Comparison of ENCODE assay signal across 10 mouse cellular contexts in the genomic region with DNA sequence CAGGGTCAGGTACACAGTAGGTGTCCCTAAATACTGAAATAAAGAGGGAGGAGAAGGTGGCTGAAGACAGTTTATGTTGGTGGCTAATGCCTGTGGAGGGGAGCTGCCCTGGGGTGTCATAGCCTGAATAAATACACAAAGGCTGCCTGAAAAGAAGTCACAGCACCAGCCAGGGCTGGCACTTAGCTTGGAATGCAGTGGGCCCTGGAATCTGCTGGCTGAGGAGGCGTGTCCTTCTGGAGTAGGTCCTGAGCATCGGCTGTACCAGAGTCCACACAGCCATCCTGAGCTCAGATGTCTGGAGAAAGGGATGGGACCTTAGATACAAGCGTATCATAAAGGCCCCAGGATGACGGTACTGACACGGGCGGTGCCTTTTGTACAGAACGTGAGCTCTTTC. TPM values are rescaled to one million over a fixed set of nuclear protein-coding genes. Genes with fewer than 3 reads are reported as not detected.
DNase-seq lines count a peak whose midpoint lies in the region; ATAC-seq lines count a peak whose summit lies in the region.
"Had no signal": no experiment of that assay in that cellular context is flagged by ENCODE, and none has a peak within 500 bp of the region (broad histone marks: within the 10 kb centered on the region; RNA-seq: fewer than 3 reads in every experiment).

No protein-coding gene starts in this region.

- H3K4me2 ChIP-seq in heart, embryonic 14.5 days (ENCODE audit: low read length), result peak overlapping the region; percentile 62
- peak overlapping the region; percentile 44 for H3K4me2 ChIP-seq in heart, embryonic 15.5 days
- H3K4me2 ChIP-seq in limb, embryonic 13.5 days (replicated peaks), result no peak overlapping the region
- H3K4me2 ChIP-seq in stomach, embryonic 14.5 days (replicated peaks; ENCODE audit: low read depth, low read length), result no peak overlapping the region
- no peak overlapping the region for H3K4me2 ChIP-seq in midbrain, embryonic 16.5 days (ENCODE audit: low read length)
- H3K4me2 ChIP-seq: midbrain, embryonic 11.5 days had no signal

- WGBS in heart, embryonic 14.5 days, result 33% methylated on average over 7 of the region's 7 CpGs
- 43% methylated on average over 7 of the region's 7 CpGs for WGBS in heart, embryonic 15.5 days
- 75% methylated on average over 7 of the region's 7 CpGs for WGBS in limb, embryonic 13.5 days
- WGBS in stomach, embryonic 14.5 days, result 65% methylated on average over 7 of the region's 7 CpGs
- 77% methylated on average over 7 of the region's 7 CpGs for WGBS in midbrain, embryonic 16.5 days

- H3K27ac ChIP-seq in heart, embryonic 14.5 days (replicated peaks in 1 of 2; ENCODE audit: control insufficient read depth in 1 of 2, insufficient read depth in 1 of 2, low read depth in 2 of 2, low read length in 2 of 2), result peak overlapping the region; percentile 93 to 98
- peak overlapping the region; percentile 97 for H3K27ac ChIP-seq in heart, embryonic 15.5 days
- no peak overlapping the region for H3K27ac ChIP-seq in limb, embryonic 13.5 days
- peak overlapping the region; percentile 29; the same call in 1 of the 2 replicates for H3K27ac ChIP-seq in stomach, embryonic 14.5 days (ENCODE audit: low read length)
- no peak overlapping the region for H3K27ac ChIP-seq in midbrain, embryonic 16.5 days (ENCODE audit: low read length)

- peaks cover 16% of the 10 kb centered on the region for H3K36me3 ChIP-seq in heart, embryonic 14.5 days (ENCODE audit: control insufficient read depth, insufficient read depth, low read length)
- peaks cover 9% of the 10 kb centered on the region for H3K36me3 ChIP-seq in heart, embryonic 15.5 days
- H3K36me3 ChIP-seq in limb, embryonic 13.5 days, result peaks cover 9% of the 10 kb centered on the region
- peaks cover 5% of the 10 kb centered on the region; the same call in 1 of the 2 replicates for H3K36me3 ChIP-seq in stomach, embryonic 14.5 days (ENCODE audit: control insufficient read depth, insufficient read depth, low read length)
- no peaks in the 10 kb centered on the region for H3K36me3 ChIP-seq in midbrain, embryonic 16.5 days (ENCODE audit: control insufficient read depth, insufficient read depth, low read length)

- no peak overlapping the region for H3K4me3 ChIP-seq in heart, embryonic 14.5 days (ENCODE audit: control insufficient read depth in 1 of 2, insufficient read depth in 1 of 2, low read depth in 1 of 2, low read length in 2 of 2)
- no peak overlapping the region for H3K4me3 ChIP-seq in heart, embryonic 15.5 days
- no peak overlapping the region for H3K4me3 ChIP-seq in limb, embryonic 13.5 days
- H3K4me3 ChIP-seq in stomach, embryonic 14.5 days (ENCODE audit: low read depth, low read length), result no peak overlapping the region
- no peak overlapping the region for H3K4me3 ChIP-seq in midbrain, embryonic 16.5 days (ENCODE audit: low read depth, low read length)

- no peaks in the 10 kb centered on the region for H3K27me3 ChIP-seq in heart, embryonic 14.5 days (ENCODE audit: control insufficient read depth, insufficient read depth, low read length)
- no peaks in the 10 kb centered on the region for H3K27me3 ChIP-seq in heart, embryonic 15.5 days
- H3K27me3 ChIP-seq in limb, embryonic 13.5 days, result no peaks in the 10 kb centered on the region
- no peaks in the 10 kb centered on the region for H3K27me3 ChIP-seq in stomach, embryonic 14.5 days (ENCODE audit: control insufficient read depth, insufficient read depth, low read length)
- H3K27me3 ChIP-seq in midbrain, embryonic 16.5 days (ENCODE audit: control insufficient read depth, insufficient read depth, low read depth, low read length), result no peaks in the 10 kb centered on the region

- no peak for ATAC-seq in heart, embryonic 14.5 days (ENCODE audit: insufficient number of reproducible peaks, insufficient read depth, low FRiP score, low read depth)
- ATAC-seq in heart, embryonic 15.5 days (replicated peaks; ENCODE audit: insufficient number of reproducible peaks, insufficient read depth, low FRiP score, low read depth), result no peak
- no peak for ATAC-seq in limb, embryonic 13.5 days (ENCODE audit: low FRiP score, low read depth)
- no peak for ATAC-seq in stomach, embryonic 14.5 days (ENCODE audit: insufficient number of reproducible peaks, insufficient read depth, low FRiP score, low read depth)
- ATAC-seq in midbrain, embryonic 16.5 days, result no peak
- ATAC-seq: forebrain, embryonic 14.5 days had no signal

- no peaks in the 10 kb centered on the region for H3K9me3 ChIP-seq in heart, embryonic 14.5 days (ENCODE audit: control insufficient read depth, low read length)
- no peaks in the 10 kb centered on the region for H3K9me3 ChIP-seq in heart, embryonic 15.5 days (replicated peaks)
- no peaks in the 10 kb centered on the region for H3K9me3 ChIP-seq in limb, embryonic 13.5 days
- H3K9me3 ChIP-seq in stomach, embryonic 14.5 days (ENCODE audit: control insufficient read depth, low read depth, low read length), result no peaks in the 10 kb centered on the region
- no peaks in the 10 kb centered on the region for H3K9me3 ChIP-seq in midbrain, embryonic 16.5 days (replicated peaks; ENCODE audit: control insufficient read depth, low read length, poor library complexity, severe bottlenecking)

- no peak for DNase-seq in heart, postnatal 36 days
- no peak for DNase-seq in frontal cortex, postnatal 10 days (ENCODE audit: low spot score in 2 of 2)
- no peak for DNase-seq in right cerebral cortex, adult 18-20 months

- intact Hi-C loops in heart, postnatal 36 days (cut with DNase I), result loop anchor here (2.0 kb wide), 2 partner anchors 15 to 17 kb away; no protein-coding TSS in a partner anchor

- peaks cover 30 to 37% of the 10 kb centered on the region in 2 experiments for H3K4me1 ChIP-seq in heart, embryonic 14.5 days (ENCODE audit: control insufficient read depth in 2 of 2, insufficient read depth in 2 of 2, low read length in 2 of 2)
- H3K4me1 ChIP-seq in heart, embryonic 15.5 days (replicated peaks), result peaks cover 44% of the 10 kb centered on the region
- peaks cover 27% of the 10 kb centered on the region for H3K4me1 ChIP-seq in limb, embryonic 13.5 days
- H3K4me1 ChIP-seq in stomach, embryonic 14.5 days (ENCODE audit: control insufficient read depth, insufficient read depth, low read length), result peaks cover 18% of the 10 kb centered on the region; the same call in 1 of the 2 replicates
- H3K4me1 ChIP-seq in midbrain, embryonic 16.5 days (ENCODE audit: control insufficient read depth, insufficient read depth, low read length), result peaks cover 3% of the 10 kb centered on the region

- peak overlapping the region; percentile 1 for H3K9ac ChIP-seq in heart, embryonic 14.5 days (ENCODE audit: low read length)
- H3K9ac ChIP-seq in heart, embryonic 15.5 days, result no peak overlapping the region; the same call in 1 of the 2 replicates
- H3K9ac ChIP-seq in limb, embryonic 13.5 days, result 0 out of 2 replicates have a peak overlapping the region, but pooled peaks have one; percentile 2
- no peak overlapping the region for H3K9ac ChIP-seq in stomach, embryonic 14.5 days (replicated peaks; ENCODE audit: low read depth, low read length)
- H3K9ac ChIP-seq in midbrain, embryonic 16.5 days (ENCODE audit: low read depth, low read length), result no peak overlapping the region

RNA-seq across cellular contexts. Expression of a gene that starts 5.1 kb away (rescaled TPM):
- 34.5 and 34.8 TPM in 2 replicates for polyA plus RNA-seq in heart, embryonic 14.5 days (2014; fragmentation: Nextera tagmentation; extraction: Ambion mirVana)
- total RNA-seq in heart, postnatal 36 days (2021), result 10 to 100 TPM in 1 of 2 experiments, 1 to 10 TPM in 1; 9.5 to 11.5 TPM
- 34.9 and 37.2 TPM in 2 replicates for polyA plus RNA-seq in heart, embryonic 15.5 days (2015; fragmentation: Nextera tagmentation; extraction: Ambion mirVana)
- polyA plus RNA-seq in limb, embryonic 13.5 days (2015; fragmentation: Nextera tagmentation; extraction: Ambion mirVana), result 37.8 and 39.2 TPM in 2 replicates
- polyA plus RNA-seq in stomach, embryonic 14.5 days (2014; fragmentation: Nextera tagmentation; extraction: Ambion mirVana), result 33.6 and 35.5 TPM in 2 replicates
- polyA plus RNA-seq in midbrain, embryonic 16.5 days (2015; fragmentation: Nextera tagmentation; extraction: Ambion mirVana), result 7.0 and 9.2 TPM in 2 replicates

RNA-seq across cellular contexts. Expression of a gene that starts 7.3 kb away (rescaled TPM):
- polyA plus RNA-seq in heart, embryonic 14.5 days (2014; fragmentation: Nextera tagmentation; extraction: Ambion mirVana), result 0.58 and 0.59 TPM in 2 replicates
- total RNA-seq in heart, postnatal 36 days (2021), result under 1 TPM; 0.95 to 0.97 TPM
- polyA plus RNA-seq in heart, embryonic 15.5 days (2015; fragmentation: Nextera tagmentation; extraction: Ambion mirVana), result 1.7 and 3.0 TPM in 2 replicates
- polyA plus RNA-seq in limb, embryonic 13.5 days (2015; fragmentation: Nextera tagmentation; extraction: Ambion mirVana), result 5.2 TPM in 2 replicates
- polyA plus RNA-seq in stomach, embryonic 14.5 days (2014; fragmentation: Nextera tagmentation; extraction: Ambion mirVana), result 1.4 and 1.5 TPM in 2 replicates
- polyA plus RNA-seq in midbrain, embryonic 16.5 days (2015; fragmentation: Nextera tagmentation; extraction: Ambion mirVana), result 1.5 TPM in 2 replicates

RNA-seq across cellular contexts. Expression of a gene that starts 18.3 kb away (rescaled TPM):
- polyA plus RNA-seq in heart, embryonic 14.5 days (2014; fragmentation: Nextera tagmentation; extraction: Ambion mirVana), result 15.7 and 19.4 TPM in 2 replicates
- total RNA-seq in heart, postnatal 36 days (2021), result 1 to 10 TPM; 8.3 to 8.4 TPM
- 19.0 and 21.9 TPM in 2 replicates for polyA plus RNA-seq in heart, embryonic 15.5 days (2015; fragmentation: Nextera tagmentation; extraction: Ambion mirVana)
- 33.6 and 36.3 TPM in 2 replicates for polyA plus RNA-seq in limb, embryonic 13.5 days (2015; fragmentation: Nextera tagmentation; extraction: Ambion mirVana)
- polyA plus RNA-seq in stomach, embryonic 14.5 days (2014; fragmentation: Nextera tagmentation; extraction: Ambion mirVana), result 29.5 and 32.9 TPM in 2 replicates
- 7.1 and 8.4 TPM in 2 replicates for polyA plus RNA-seq in midbrain, embryonic 16.5 days (2015; fragmentation: Nextera tagmentation; extraction: Ambion mirVana)

RNA-seq across cellular contexts. Expression of a gene that starts 31.2 kb away (rescaled TPM):
- 0.24 and 0.26 TPM in 2 replicates for polyA plus RNA-seq in heart, embryonic 14.5 days (2014; fragmentation: Nextera tagmentation; extraction: Ambion mirVana)
- total RNA-seq in heart, postnatal 36 days (2021), result under 1 TPM; 0.14 to 0.17 TPM
- polyA plus RNA-seq in heart, embryonic 15.5 days (2015; fragmentation: Nextera tagmentation; extraction: Ambion mirVana), result 0.29 TPM in 2 replicates
- 0.87 and 1.4 TPM in 2 replicates for polyA plus RNA-seq in limb, embryonic 13.5 days (2015; fragmentation: Nextera tagmentation; extraction: Ambion mirVana)
- polyA plus RNA-seq in stomach, embryonic 14.5 days (2014; fragmentation: Nextera tagmentation; extraction: Ambion mirVana), result 1.0 and 1.3 TPM in 2 replicates
- polyA plus RNA-seq in midbrain, embryonic 16.5 days (2015; fragmentation: Nextera tagmentation; extraction: Ambion mirVana), result 0.86 and 0.88 TPM in 2 replicates

RNA-seq across cellular contexts. Expression of a gene that starts 44.1 kb away (rescaled TPM):
- 49.7 and 57.9 TPM in 2 replicates for polyA plus RNA-seq in heart, embryonic 14.5 days (2014; fragmentation: Nextera tagmentation; extraction: Ambion mirVana)
- 10 to 100 TPM; 29.9 to 31.8 TPM for total RNA-seq in heart, postnatal 36 days (2021)
- polyA plus RNA-seq in heart, embryonic 15.5 days (2015; fragmentation: Nextera tagmentation; extraction: Ambion mirVana), result 51.4 and 67.5 TPM in 2 replicates
- polyA plus RNA-seq in limb, embryonic 13.5 days (2015; fragmentation: Nextera tagmentation; extraction: Ambion mirVana), result 38.9 and 46.3 TPM in 2 replicates
- 67.3 and 78.3 TPM in 2 replicates for polyA plus RNA-seq in stomach, embryonic 14.5 days (2014; fragmentation: Nextera tagmentation; extraction: Ambion mirVana)
- polyA plus RNA-seq in midbrain, embryonic 16.5 days (2015; fragmentation: Nextera tagmentation; extraction: Ambion mirVana), result 13.2 and 15.1 TPM in 2 replicates

Comparison
In these comparisons a context has a peak if more than half of its experiments do, and no peak if none do; other contexts are left out.
1. H3K9ac ChIP-seq: peak in heart, embryonic 14.5 days (single experiment) and limb, embryonic 13.5 days (single experiment); none in heart, embryonic 15.5 days (single experiment), stomach, embryonic 14.5 days (single experiment) and midbrain, embryonic 16.5 days (single experiment).
2. H3K27ac ChIP-seq: peak in heart, embryonic 14.5 days (2 of 2), heart, embryonic 15.5 days (single experiment) and stomach, embryonic 14.5 days (single experiment); none in limb, embryonic 13.5 days (single experiment) and midbrain, embryonic 16.5 days (single experiment).
3. H3K4me2 ChIP-seq: peak in heart, embryonic 14.5 days (single experiment) and heart, embryonic 15.5 days (single experiment); none in limb, embryonic 13.5 days (single experiment), stomach, embryonic 14.5 days (single experiment) and midbrain, embryonic 16.5 days (single experiment).